Mouse (Mus musculus): Measurements from ENCODE around the gene Gm364.

Gene Gm364

GRCm38 (mm10) chrX:57408769-57409168, at the start of gene Gm364:
Gene Gm364, plus strand, starts transcription at chrX:57409154.
- no peak for DNase-seq

- no peak for DNase-seq
These were observed 49.6 kb upstream of the Gm364 start for GRCm38 (mm10) chrX:57359316-57359715.

DNA sequence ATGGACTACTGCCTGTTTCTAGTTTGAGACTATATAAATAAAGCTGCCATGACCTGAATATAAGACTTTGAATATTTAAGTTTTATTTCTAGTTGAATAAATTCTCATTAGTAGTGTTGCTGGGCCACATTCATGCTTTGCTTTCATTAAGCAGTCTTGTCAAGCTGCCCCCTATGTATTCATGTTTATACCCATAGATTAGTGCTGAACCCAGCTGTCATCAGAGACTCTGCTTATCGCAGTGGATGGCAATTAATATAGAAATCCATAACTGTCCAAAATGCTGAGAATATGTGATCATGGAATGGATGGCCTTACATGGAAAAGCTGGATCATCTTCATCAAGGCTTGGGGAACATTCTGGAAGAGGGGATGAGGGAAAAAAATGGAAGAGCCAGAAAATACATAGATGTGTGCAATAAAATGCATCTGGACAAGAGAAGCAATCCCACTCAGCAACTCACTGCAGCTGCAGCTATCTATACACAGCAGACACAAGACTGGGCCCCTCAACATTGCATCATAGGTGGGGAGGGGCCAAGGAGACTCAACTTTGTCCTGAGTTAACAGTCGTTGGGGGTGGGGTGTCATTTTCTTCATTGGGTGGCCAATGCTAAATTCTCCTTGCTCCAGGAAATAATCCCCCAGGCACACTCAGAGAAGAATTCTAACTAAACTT, 43.9 kb upstream of the Gm364 start:
- peak; percentile 81 for DNase-seq

- DNase-seq = no peak
These were observed 36.0 kb upstream of the Gm364 start for GRCm38 (mm10) chrX:57372965-57373364.

DNA sequence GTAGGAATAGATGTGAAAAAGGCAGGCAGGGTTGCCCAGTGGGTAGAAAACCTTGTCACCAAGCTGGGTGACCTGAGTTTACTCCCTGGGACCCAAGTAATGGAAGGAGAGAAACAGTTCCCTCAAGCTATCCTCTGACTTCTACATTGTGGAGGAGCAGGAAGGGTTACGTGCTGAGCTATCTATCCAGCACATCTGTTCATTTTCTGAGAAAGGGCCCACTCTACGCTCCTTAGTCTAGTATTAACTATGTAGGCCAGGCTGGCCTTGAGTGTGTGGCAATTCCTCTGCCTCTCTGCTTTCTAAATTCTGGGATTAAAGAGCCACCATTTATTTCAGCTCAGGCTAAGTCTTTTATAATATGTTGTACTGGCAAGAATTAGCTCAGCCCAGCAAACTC, 35.4 kb upstream of the Gm364 start:
- DNase-seq = peak; percentile 37

DNA sequence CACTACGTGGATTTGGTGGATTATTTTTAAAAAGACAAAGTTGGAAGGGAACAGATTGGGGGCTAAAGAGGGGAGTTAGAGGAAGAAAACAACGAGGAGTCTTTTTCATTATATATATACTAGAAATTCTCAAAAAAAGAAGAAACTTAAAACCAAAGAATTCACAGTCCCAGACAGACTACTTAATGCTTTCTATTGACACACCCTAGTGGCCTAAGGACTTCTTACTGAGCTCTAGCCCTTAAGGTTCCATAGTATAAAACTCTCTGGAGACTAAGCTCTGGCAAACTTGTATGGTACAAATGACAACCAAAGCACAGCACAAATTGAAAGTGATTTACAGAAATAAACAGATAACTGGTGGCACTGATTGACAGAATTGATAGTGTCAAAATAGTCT, 34.9 kb upstream of the Gm364 start:
- DNase-seq = no peak

- no peak for DNase-seq
These were observed 31.9 kb upstream of the Gm364 start for GRCm38 (mm10) chrX:57377096-57377495.

GRCm38 (mm10) chrX:57378579-57378978, 30.4 kb upstream of the Gm364 start:
- no peak for DNase-seq

DNA sequence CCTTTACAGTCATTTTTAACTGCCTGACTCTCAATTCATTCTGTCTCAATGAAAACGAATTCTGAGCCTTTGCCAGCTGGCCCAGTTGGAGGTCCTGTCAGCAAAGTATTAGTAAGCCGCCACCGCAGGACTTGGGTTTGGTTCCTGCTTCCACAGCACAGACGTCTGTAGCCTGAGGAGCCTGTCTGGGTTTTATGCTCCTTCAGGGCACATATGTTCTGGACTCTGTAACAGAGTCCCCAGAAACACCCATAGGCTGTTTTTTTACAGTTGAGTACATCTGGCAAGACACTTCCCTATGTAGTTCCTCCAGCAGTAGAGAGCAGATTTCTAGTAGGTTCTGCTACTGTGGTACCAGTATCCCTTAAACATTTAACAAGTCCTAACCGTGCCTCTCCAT, 28.0 kb upstream of the Gm364 start:
- DNase-seq = no peak

DNA sequence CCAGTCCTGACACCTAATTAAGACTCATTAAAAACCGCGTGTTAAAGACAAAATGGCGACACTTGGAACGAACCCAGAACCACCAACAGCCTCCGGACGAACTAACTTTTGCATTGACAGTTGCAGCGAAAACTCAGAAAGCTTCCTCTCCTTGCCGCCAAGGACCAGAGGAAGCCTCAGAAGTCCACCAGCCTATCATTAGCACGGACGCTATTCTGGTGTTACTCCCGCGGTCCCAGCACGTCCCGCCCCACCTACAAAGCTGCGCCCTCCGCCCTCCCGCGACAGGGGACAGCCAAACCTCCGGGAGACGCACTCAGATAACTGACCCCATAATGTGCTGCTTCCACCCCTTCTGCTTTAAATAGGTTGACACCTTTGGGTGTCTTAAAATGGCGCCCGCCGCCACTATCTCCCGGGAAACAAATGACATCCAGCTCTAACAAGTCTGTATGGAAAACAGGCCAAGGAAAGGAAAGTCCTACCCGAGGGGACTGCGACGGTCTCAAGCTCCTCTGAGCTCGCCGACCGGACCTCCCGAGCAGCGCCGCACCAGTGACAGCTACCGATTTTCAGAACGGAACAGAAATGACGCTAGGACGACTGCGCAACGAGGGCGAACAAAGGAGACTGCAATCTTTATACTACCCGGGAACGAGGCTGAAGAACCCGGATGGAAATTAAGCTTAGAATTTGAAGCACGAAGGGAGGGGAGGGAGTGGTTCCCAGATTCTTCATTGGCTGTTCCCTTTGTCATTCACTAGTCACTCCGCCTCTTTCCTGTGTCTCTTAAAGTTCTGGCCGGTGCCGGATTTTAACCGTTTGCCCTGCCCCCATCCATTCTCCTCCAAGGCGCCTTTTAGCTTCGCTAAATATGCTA, 16.3 kb upstream of the Gm364 start, which contains the start of gene Rbmx:
TSS of gene Rbmx (minus strand) at position 670 of the 880 bp plus-strand sequence.
- peak; percentile 82 for DNase-seq

- no peak for DNase-seq
These were observed 15.5 kb upstream of the Gm364 start for GRCm38 (mm10) chrX:57393412-57393811.

DNA sequence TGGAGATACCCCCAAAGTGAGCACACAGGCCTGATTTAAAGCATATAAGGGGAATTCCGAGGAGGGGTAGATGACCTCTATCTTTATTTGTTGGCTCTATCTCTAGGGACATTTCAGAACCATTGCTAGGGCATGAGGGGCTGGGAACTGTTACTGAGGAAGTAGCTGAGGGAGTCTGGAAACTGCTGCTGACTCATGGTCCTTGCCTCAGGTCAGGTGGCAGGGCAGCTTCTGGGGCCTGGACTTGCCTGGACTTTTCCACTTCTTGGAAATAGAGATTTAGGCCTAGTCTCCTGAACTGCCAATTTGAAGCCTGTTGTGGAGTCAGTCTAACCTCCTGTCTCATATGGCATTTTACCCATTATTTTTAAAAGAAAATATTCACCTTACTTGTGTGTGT, 7.6 kb upstream of the Gm364 start:
- DNase-seq = no peak

DNA sequence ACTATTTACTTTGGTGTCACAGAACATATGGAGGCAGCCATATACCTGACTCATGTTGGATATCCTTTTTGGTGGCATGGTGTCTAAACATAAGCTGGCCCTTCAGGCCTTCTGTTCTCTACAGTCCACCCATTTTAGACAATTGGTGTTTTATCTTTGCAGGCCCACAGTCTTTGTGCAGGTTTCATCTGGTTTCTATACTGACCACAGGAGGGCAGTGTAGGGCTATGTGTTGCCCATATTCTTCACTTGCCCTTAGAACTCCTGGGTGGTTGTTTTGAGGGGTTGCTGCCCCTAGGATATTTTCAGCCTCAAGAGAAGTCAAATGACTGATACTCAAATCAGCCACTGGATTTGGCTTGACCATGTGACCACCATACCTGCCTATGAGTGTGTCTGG, 5.3 kb upstream of the Gm364 start:
- no peak for DNase-seq

DNA sequence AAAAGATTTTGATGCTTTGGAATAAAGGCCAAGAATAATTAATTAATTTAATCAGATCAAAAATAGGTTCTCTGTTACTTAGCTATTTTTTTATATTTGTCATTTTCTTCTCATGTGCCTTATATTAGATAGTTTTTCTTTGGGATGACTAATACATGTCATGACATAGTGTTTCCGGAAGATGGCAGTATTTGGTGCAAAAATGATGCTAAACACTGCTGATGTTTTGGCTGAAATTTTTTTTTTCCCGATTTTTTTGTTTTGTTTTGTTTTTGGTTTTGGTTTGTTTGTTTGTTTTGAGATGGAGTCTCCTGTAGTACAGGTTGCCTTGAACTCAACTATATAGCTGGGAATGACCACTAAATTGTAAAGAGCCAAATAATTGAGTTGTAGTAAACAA, 22.7 kb downstream of the Gm364 start:
- DNase-seq = no peak

DNA sequence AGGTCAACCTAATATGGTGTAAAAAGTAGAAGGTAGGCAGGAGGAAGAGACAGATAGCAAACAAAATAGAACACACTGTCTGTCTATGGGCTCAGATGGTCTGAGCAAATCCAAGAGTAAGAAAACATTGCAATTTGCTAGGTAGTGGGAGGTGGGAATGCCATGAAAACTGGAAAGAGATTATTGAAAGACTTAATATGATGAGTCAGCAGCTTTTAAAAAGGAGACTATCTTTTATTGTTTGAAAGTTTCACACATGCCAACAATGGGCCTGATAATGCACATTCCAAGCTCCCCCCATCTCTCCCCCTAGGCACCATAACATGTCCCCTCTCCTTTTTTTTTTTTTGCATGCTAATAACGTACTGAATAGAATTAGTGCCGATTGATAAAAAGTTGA, 24.9 kb downstream of the Gm364 start:
- DNase-seq = no peak

GRCm38 (mm10) chrX:57503634-57504033, 94.7 kb downstream of the Gm364 start, which contains the start of gene Gpr101:
Gene Gpr101, minus strand, starts transcription at chrX:57503757.
- DNase-seq = no peak

GRCm38 (mm10) chrX:57506247-57506646, 97.3 kb downstream of the Gm364 start:
- no peak for DNase-seq

GRCm38 (mm10) chrX:57521117-57522095, 112.5 kb downstream of the Gm364 start:
- DNase-seq = no peak
